16 mouse cellular contexts compared by ENCODE assay signal in genomic region chr10:18494249-18494648, GRCm38 (mm10). TPM values are rescaled to one million over a fixed set of nuclear protein-coding genes. Genes with fewer than 3 reads are reported as not detected.
A peak's percentile ranks its signal among the peaks of the same experiment; 100 is the strongest.
DNase-seq lines count a peak whose midpoint lies in the region; ATAC-seq and TF ChIP-seq lines count a peak whose summit lies in the region.
"Had no signal": no experiment of that assay in that cellular context is flagged by ENCODE, and none has a peak within 500 bp of the region (broad histone marks: within the 10 kb centered on the region; RNA-seq: fewer than 3 reads in every experiment).

No protein-coding gene starts in this region.

- no peaks in the 10 kb centered on the region for H3K27me3 ChIP-seq in heart, embryonic 10.5 days (ENCODE audit: insufficient read depth, poor library complexity, severe bottlenecking)
- H3K27me3 ChIP-seq in hindbrain, embryonic 10.5 days (ENCODE audit: insufficient read depth, poor library complexity, severe bottlenecking): no peaks in the 10 kb centered on the region
- no peaks in the 10 kb centered on the region for H3K27me3 ChIP-seq in hindbrain, embryonic 16.5 days (replicated peaks; ENCODE audit: control insufficient read depth, insufficient read depth, low read length)
- no peaks in the 10 kb centered on the region for H3K27me3 ChIP-seq in limb, embryonic 13.5 days
- H3K27me3 ChIP-seq in limb, embryonic 10.5 days (ENCODE audit: low read depth, poor library complexity, severe bottlenecking): no peaks in the 10 kb centered on the region
- H3K27me3 ChIP-seq in limb, embryonic 14.5 days (ENCODE audit: control insufficient read depth, insufficient read depth, low read length): no peaks in the 10 kb centered on the region
- H3K27me3 ChIP-seq: Patski had no signal

- no peak overlapping the region for H3K4me2 ChIP-seq in hindbrain, embryonic 16.5 days (ENCODE audit: low read length)
- H3K4me2 ChIP-seq in limb, embryonic 13.5 days (replicated peaks): no peak overlapping the region
- no peak overlapping the region for H3K4me2 ChIP-seq in limb, embryonic 14.5 days (replicated peaks; ENCODE audit: low read depth, low read length, severe bottlenecking)

- H3K4me3 ChIP-seq in heart, embryonic 10.5 days: no peak overlapping the region
- no peak overlapping the region for H3K4me3 ChIP-seq in hindbrain, embryonic 10.5 days
- H3K4me3 ChIP-seq in hindbrain, embryonic 16.5 days (ENCODE audit: low read length): no peak overlapping the region
- H3K4me3 ChIP-seq in limb, embryonic 13.5 days: no peak overlapping the region
- no peak overlapping the region for H3K4me3 ChIP-seq in limb, embryonic 10.5 days
- H3K4me3 ChIP-seq in limb, embryonic 14.5 days (replicated peaks; ENCODE audit: low read length): no peak overlapping the region

- H3K9me3 ChIP-seq in heart, embryonic 10.5 days: no peaks in the 10 kb centered on the region
- H3K9me3 ChIP-seq in hindbrain, embryonic 10.5 days: no peaks in the 10 kb centered on the region
- no peaks in the 10 kb centered on the region for H3K9me3 ChIP-seq in hindbrain, embryonic 16.5 days (ENCODE audit: control insufficient read depth, low read length)
- no peaks in the 10 kb centered on the region for H3K9me3 ChIP-seq in limb, embryonic 13.5 days
- no peaks in the 10 kb centered on the region for H3K9me3 ChIP-seq in limb, embryonic 10.5 days (replicated peaks)
- no peaks in the 10 kb centered on the region for H3K9me3 ChIP-seq in limb, embryonic 14.5 days (ENCODE audit: control insufficient read depth, low read length)

- WGBS in heart, embryonic 10.5 days: 36% methylated on average over 7 of the region's 7 CpGs
- 67% methylated on average over 7 of the region's 7 CpGs for WGBS in hindbrain, embryonic 10.5 days
- 47% methylated on average over 7 of the region's 7 CpGs for WGBS in hindbrain, embryonic 16.5 days
- WGBS in limb, embryonic 13.5 days: 56% methylated on average over 7 of the region's 7 CpGs
- WGBS in limb, embryonic 10.5 days: 77% methylated on average over 7 of the region's 7 CpGs
- 59% methylated on average over 7 of the region's 7 CpGs for WGBS in limb, embryonic 14.5 days

- ATAC-seq in hindbrain, embryonic 16.5 days: no peak
- ATAC-seq in limb, embryonic 13.5 days (ENCODE audit: low FRiP score, low read depth): peak; percentile 32; the same call in 1 of the 2 replicates
- ATAC-seq in limb, embryonic 14.5 days (ENCODE audit: low FRiP score, low read depth): 0 out of 2 replicates have a peak, but pooled peaks have one; percentile 57
- ATAC-seq: activated CD4-positive, CD25-positive, alpha-beta regulatory T cell, adult 4 months; forebrain, embryonic 16.5 days; intestine, postnatal 0 days; Patski had no signal

- H3K27ac ChIP-seq in heart, embryonic 10.5 days: peak overlapping the region; percentile 64
- peak overlapping the region; percentile 40; the same call in 1 of the 2 replicates for H3K27ac ChIP-seq in hindbrain, embryonic 10.5 days
- H3K27ac ChIP-seq in hindbrain, embryonic 16.5 days (ENCODE audit: low read depth, low read length): no peak overlapping the region
- no peak overlapping the region for H3K27ac ChIP-seq in limb, embryonic 13.5 days
- no peak overlapping the region for H3K27ac ChIP-seq in limb, embryonic 10.5 days
- no peak overlapping the region for H3K27ac ChIP-seq in limb, embryonic 14.5 days (replicated peaks; ENCODE audit: low read depth, low read length)

- DNase-seq in heart, embryonic 10.5 days (ENCODE audit: low spot score): no peak
- DNase-seq in heart, adult 18-20 months: no peak
- DNase-seq in hindbrain, embryonic 10.5 days (ENCODE audit: low spot score): no peak
- DNase-seq in limb, embryonic 10.5 days (ENCODE audit: low spot score): no peak
- DNase-seq in limb, embryonic 14.5 days (ENCODE audit: low spot score): peak; percentile 63
- DNase-seq: adrenal gland, postnatal 25 days; cerebellum, adult 9-10 months; lung, adult 18-20 months; right cerebral cortex, postnatal 25 days had no signal

- H3K9ac ChIP-seq in hindbrain, embryonic 16.5 days (ENCODE audit: low read depth, low read length): no peak overlapping the region
- H3K9ac ChIP-seq in limb, embryonic 13.5 days: no peak overlapping the region
- H3K9ac ChIP-seq in limb, embryonic 14.5 days (ENCODE audit: low read depth, low read length, severe bottlenecking): no peak overlapping the region

- peaks cover 32% of the 10 kb centered on the region for H3K4me1 ChIP-seq in heart, embryonic 10.5 days
- H3K4me1 ChIP-seq in hindbrain, embryonic 10.5 days (replicated peaks): 0 out of 2 replicates have a peak, but pooled peaks cover 3% of the 10 kb centered on the region
- H3K4me1 ChIP-seq in hindbrain, embryonic 16.5 days (ENCODE audit: control insufficient read depth, insufficient read depth, low read depth, low read length): no peaks in the 10 kb centered on the region; the same call in 1 of the 2 replicates
- peaks cover 14% of the 10 kb centered on the region for H3K4me1 ChIP-seq in limb, embryonic 13.5 days
- H3K4me1 ChIP-seq in limb, embryonic 10.5 days: no peaks in the 10 kb centered on the region
- H3K4me1 ChIP-seq in limb, embryonic 14.5 days (ENCODE audit: control insufficient read depth, insufficient read depth, low read length): no peaks in the 10 kb centered on the region

- peaks cover 13% of the 10 kb centered on the region for H3K36me3 ChIP-seq in heart, embryonic 10.5 days
- H3K36me3 ChIP-seq in hindbrain, embryonic 10.5 days: peaks cover 22% of the 10 kb centered on the region
- no peaks in the 10 kb centered on the region for H3K36me3 ChIP-seq in hindbrain, embryonic 16.5 days (ENCODE audit: control insufficient read depth, insufficient read depth, low read length)
- H3K36me3 ChIP-seq in limb, embryonic 13.5 days: peaks cover 8% of the 10 kb centered on the region
- H3K36me3 ChIP-seq in limb, embryonic 10.5 days: peaks cover 3% of the 10 kb centered on the region; the same call in 1 of the 2 replicates
- peaks cover 7% of the 10 kb centered on the region for H3K36me3 ChIP-seq in limb, embryonic 14.5 days (ENCODE audit: control insufficient read depth, insufficient read depth, low read length)

- no peak for TF ChIP-seq POLR2A in limb, embryonic 14.5 days (IDR thresholded peaks at IDR 0.05; ENCODE audit: borderline replicate concordance, extremely low read depth, insufficient read depth, insufficient read length)

RNA-seq across cellular contexts. Expression of gene Hebp2, which starts 51.6 kb away (rescaled TPM):
- 18.6 and 20.2 TPM in 2 replicates for polyA plus RNA-seq in heart, embryonic 10.5 days (2016; fragmentation: Nextera tagmentation; extraction: Ambion mirVana)
- total RNA-seq in heart, adult 18-20 months (2021): under 1 TPM; 0.44 to 0.50 TPM
- 15.1 and 15.8 TPM in 2 replicates for polyA plus RNA-seq in hindbrain, embryonic 10.5 days (2016; fragmentation: Nextera tagmentation; extraction: Ambion mirVana)
- 13.7 and 20.2 TPM in 2 replicates for polyA plus RNA-seq in hindbrain, embryonic 16.5 days (2015; fragmentation: Nextera tagmentation; extraction: Ambion mirVana)
- 23.0 and 24.9 TPM in 2 replicates for polyA plus RNA-seq in limb, embryonic 13.5 days (2015; fragmentation: Nextera tagmentation; extraction: Ambion mirVana)
- polyA plus RNA-seq in limb, embryonic 10.5 days (2016; fragmentation: Nextera tagmentation; extraction: Ambion mirVana): 19.8 TPM in 2 replicates
- 8.2 and 11.7 TPM in 2 replicates for polyA plus RNA-seq in limb, embryonic 14.5 days (2012; rRNA removed)
- 37.0 and 38.4 TPM in 2 replicates for polyA plus RNA-seq in limb, embryonic 14.5 days (2014; fragmentation: Nextera tagmentation; extraction: Ambion mirVana)
- total RNA-seq: megakaryocyte-erythroid progenitor cell, adult 5-6 weeks had no signal
- polyA plus RNA-seq: activated CD4-positive, CD25-positive, alpha-beta regulatory T cell, adult 4 months had no signal

Comparison
In these comparisons a context has a peak if more than half of its experiments do, and no peak if none do; other contexts are left out.
1. H3K27ac ChIP-seq: peak in heart, embryonic 10.5 days (single experiment) and hindbrain, embryonic 10.5 days (single experiment); none in hindbrain, embryonic 16.5 days (single experiment), limb, embryonic 13.5 days (single experiment), limb, embryonic 10.5 days (single experiment) and limb, embryonic 14.5 days (single experiment).